Mouse (Mus musculus) ZHBTc4 (cell line): ENCODE results near the gene Ybx3.
A peak's percentile ranks its signal among the peaks of the same experiment; 100 is the strongest.

Experiments used
- DNase-seq: peaks from one replicate; pipeline ENCODE4 v3.0.0-alpha.2; 2011; ENCODE audit warnings: low read depth, low spot score

Gene Ybx3

GRCm38 (mm10) chr6:131385469-131385868 is 2.8 kb downstream of the Ybx3 start:
- no peak for DNase-seq

DNA sequence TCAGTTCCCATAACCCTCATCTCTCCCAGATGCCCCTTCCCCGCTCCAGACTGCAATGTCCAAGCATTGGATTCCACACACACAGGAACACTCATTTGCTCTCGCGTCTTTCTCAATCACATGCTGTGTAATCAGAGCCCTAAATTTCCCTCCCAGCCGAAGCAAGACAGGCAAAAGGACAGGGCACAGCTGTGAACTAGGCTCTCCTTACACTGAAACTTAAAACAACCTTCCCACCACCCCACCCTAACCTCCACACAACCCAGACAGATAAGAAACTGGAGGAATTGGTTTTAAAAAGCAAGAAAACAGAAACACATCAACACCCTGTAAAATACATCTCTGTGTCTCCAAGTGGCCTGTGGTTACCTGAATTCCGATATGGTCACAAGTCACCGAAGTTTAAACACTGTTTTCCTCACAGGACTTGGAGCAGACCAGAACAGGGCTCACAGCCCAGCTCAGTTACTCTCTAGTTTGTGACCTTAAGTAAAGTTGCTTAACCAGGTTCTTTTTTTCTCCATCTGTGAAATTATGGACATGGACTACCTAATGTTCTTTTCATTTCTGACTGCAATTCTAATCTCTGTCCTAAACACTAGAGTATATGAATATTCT is 4.5 kb downstream of the Ybx3 start:
- no peak for DNase-seq

DNA sequence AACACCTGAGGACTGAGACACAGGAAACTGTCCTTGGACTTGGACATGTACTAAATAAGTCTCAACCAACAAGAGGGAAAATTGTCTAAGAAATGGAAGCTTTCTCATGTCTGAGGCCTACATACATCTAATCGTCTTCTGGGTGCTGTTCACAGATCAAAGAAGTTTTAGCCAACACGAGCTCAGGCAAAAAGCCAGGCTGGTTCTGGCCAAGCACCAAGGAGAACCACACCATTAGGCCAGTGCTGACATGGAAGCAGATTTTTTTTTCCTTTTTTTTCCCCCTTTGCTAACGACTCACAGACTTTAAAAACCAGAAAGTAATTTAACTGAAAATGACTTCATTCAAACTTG is 5.3 kb downstream of the Ybx3 start:
- no peak for DNase-seq

DNA sequence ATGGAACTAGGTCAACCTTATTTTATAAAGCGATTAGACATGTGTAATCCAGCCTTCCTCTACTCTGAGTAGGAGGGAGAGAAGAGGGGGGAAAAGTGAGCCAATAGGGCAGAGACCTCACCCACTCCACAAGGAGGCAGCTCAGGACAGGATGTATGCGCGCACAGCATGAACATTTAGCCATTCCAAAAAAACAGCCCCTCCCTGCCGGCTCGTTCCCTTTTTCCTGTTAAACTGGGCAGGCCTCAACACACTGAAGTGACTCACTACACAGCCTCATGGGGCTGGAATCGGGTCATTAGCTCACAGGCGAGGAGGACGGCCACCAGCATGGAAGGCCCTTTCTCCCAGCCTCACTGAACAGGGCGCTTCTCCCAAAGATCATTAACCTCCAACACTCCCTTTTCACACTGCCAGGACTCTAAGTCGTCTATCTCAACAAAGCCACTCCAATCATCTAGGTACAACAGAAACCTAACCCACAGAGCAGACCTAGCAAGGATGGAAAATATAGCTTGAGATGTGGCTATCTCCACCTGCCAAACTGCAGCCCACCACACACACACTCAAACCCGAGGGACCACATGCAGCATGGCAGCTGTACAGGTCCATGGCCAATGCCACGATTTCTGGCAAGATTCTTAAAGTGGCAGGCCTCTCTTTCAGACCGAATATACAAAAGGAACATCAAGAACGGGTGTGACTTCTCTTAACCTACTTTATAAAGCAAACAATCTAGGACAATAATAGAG is 5.9 kb downstream of the Ybx3 start:
- peak; percentile 88 for DNase-seq

- no peak for DNase-seq
These were observed 9.3 kb downstream of the Ybx3 start for GRCm38 (mm10) chr6:131378858-131379428.

- DNase-seq, result no peak
These were observed 10.9 kb downstream of the Ybx3 start for GRCm38 (mm10) chr6:131377378-131377777.

- no peak for DNase-seq
These were observed 13.5 kb downstream of the Ybx3 start for GRCm38 (mm10) chr6:131374594-131375340.

GRCm38 (mm10) chr6:131373160-131373559 is 15.1 kb downstream of the Ybx3 start:
- no peak for DNase-seq

DNA sequence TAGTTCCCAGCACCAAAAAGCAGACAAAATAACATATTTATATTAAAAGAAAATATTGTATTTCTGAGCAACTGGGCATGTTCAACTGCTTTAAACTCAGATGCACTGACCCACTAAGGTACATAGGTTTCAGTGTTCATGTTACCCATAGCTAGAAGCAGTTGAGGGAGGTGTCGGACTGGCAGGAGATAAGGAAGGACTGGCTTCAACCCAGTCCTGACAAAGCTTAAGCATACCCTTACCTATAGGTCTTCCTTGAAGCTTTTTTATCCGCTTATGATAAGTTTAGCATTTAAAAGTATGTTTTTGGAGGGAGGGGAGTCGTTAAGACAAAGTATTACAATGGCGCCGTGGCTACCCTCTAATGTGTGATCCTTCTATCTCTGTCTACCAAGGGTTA is 17.5 kb downstream of the Ybx3 start:
- DNase-seq, result no peak

DNA sequence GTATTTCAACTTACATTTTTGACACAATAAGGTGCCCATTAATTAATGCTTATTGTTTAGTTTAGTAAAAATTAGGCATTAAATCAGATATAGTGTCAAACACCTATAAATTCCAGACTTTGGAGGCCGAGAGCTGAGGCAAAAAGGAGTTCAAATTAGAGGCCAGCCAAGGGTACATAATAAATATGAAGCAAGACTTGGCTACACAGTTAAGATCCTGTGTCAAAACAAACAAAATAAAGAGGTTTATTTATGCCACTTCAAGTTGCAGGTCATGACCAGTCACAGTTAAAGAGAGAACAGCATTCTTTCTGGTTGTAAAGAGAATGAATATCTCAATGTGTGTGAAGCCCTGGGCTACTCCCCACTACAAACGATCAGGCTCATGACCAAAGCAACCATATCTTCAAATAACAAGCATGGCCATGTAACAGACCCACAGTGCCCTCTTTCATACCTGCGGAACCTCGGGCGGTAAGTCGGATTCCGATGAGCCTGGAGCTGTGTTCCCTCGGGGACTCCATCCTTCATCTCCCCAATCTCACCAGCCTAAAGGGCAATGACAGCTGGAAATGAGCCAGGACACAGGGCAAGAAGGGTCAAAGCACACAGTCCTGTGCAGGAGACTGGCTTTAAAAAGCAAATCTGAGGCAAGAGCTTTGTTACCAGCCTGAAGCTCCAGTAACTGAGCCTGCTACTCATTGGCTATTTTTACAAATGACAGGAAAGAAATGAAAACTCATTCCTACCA is 18.2 kb downstream of the Ybx3 start:
- DNase-seq, result no peak

DNA sequence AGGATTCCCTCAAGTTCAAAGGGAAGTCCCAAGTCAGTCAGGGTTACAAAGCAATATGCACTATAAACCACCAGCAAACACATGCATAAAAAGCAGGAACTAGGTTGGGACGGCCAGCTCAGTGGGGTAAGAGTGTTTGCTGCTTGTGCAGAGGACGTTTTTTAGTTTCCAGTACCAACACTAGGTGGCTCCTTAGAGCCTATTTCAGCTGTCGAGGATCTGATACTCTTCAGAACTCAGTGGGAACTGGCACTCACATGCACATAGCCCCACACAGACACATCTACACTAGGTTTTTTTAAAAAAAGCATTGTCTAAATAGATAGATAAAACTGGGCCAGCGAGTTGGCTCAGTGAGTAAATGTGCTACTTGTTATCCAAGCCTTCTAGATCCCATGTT is 21.2 kb downstream of the Ybx3 start:
- DNase-seq, result peak; percentile 60

DNA sequence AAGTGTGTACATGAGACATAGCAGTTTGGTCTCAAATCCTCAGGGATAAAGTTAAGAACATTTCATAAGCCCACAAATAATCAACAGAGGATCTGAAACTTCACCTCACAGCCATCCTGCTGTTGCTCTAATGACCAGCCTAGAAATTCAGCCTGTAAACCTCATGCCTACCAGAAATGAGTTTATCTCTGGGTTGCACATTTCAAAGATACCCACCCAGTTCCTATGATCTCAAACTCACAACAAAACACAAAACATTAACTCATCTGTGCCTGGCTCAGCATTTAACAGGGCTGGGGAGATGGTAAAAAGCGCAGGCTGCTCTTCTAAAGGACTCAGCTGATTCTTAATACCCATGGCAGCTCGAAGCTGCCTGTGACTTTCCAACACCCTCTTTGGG is 23.9 kb downstream of the Ybx3 start:
- no peak for DNase-seq

DNA sequence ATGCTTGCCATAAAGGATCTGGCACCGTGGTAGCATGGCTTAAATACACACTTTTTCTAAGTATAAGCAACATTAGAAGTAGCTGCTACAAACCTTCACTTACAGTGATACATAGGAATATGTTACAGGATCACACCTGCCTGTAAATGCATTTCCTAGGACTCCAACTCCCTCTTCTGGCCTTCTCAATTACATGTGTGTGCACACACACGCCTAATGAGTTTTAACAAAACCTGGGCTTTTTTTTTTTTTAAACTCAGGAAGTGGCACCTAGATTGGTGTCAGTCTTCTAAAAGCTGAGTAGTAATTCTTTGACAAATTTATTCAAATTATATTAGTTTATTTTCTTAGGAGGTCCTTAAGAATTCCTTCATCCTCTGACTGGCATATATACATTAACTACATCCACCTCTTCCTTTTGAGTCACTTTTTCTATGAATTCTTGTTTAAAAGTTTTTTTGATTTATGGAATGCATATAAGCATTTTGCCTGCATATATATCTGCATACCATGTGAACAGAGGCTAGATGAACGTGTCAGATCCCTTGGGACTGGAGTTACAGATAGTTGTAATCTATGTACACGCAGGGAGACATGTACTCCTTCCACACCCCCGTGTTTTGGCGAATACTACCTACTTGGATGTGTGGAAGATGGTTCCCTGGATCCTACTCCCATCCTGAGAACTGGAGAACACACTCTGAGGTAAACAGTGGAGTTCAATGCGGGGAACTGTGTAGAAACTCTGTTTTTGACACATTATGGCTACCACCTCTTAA is 25.1 kb downstream of the Ybx3 start:
- no peak for DNase-seq

DNA sequence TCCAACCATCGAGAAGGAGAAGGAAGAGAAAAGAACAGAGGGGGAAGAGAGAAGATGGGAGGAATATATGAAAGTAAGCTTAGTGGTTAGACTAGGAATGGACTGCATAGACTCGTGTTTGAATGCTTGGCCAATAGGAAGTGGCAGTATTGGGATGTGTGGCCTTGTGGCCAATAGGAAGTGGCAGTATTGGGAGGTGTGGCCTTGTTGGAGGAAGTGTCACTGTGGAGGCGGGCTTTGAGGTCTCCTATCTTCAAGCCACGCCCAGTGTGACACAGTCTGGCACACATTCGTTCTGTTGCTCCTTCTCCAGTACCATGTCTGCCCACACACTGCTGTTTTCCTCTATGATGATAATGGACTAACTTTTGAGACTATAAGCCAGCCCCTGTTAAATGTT is 27.6 kb downstream of the Ybx3 start:
- peak; percentile 71 for DNase-seq

DNA sequence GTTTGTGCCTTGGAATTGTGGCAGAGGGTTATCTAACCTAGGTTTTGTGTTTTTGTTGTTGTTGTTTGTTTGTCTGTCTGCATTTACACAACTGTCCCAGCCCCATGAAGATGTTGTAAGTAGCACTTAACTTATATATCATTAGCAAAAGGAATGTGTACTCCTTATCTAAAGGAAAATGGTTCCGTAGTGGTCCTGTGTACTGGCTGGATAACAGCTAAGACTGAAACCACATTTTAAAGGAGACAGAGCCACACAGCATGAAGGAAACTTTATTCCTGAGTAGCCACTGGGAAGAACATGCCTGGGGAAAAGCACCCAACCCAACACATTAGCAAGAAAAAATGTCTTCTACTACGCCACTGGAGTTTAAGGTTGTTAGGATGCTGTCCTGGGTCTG is 28.7 kb downstream of the Ybx3 start:
- DNase-seq, result no peak

DNA sequence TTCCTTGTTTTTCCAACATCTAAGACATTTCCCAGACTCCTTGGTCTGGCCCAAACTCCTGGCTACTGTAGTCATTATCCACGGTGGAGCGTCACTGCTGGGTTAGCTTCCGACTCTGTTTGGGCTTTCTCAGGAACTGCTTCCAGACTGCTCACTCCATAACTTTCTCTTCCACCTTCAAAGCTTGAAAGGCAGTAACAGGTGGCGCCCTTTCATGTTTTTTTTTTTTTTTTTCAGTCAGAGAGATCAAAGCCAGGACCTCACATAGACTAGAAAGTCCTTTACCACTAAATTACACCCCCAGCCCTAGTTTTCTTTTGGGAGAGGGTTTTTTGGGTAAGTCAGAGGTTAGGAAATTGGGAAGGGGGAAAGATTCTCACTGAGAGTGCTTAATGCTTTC is 33.4 kb downstream of the Ybx3 start:
- DNase-seq, result no peak

GRCm38 (mm10) chr6:131353352-131353919 is 34.8 kb downstream of the Ybx3 start, which contains the start of gene Styk1:
Gene Styk1, minus strand, starts transcription at chr6:131353597.
- DNase-seq, result peak; percentile 93

DNA sequence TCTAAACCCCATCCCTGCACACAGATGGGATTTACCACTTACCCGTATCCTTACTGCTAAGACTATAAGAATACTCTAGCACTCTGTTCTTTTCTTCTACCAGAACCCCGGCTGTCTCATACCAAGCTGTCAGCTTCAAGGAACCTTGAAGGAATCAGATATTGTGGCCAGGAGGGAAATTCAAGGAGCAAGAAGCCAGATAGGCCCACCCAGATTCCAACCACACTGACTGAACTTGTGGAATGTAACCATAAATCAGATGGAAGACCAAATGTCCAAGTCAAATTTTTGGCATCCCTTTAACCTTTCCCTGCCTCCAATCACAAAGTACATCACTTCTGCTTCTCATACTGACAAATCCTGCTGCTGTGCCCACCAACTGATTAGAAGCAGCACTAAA is 41.2 kb downstream of the Ybx3 start:
- DNase-seq, result no peak

GRCm38 (mm10) chr6:131344346-131344745 is 43.9 kb downstream of the Ybx3 start:
- DNase-seq, result no peak

GRCm38 (mm10) chr6:131340082-131340481 is 48.2 kb downstream of the Ybx3 start:
- DNase-seq, result no peak

DNA sequence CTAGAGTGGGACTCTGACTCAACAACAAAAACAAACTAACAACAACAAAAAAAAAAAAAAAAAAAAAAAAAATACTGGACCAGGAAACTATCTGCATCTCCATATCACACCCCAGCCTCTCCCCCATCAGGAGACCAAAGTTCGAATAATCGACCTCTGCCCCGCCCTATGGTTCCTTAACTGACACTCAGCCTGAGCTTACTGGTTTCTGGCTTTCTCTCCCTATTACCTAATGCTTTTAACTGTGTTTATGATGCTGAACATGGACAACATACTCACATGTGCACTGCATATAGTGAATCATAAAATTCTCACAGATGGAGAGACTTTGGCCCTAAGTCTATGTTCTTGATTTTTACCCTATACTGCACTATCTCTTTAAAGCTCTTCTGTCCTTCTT is 49.0 kb downstream of the Ybx3 start:
- no peak for DNase-seq
